Mouse (Mus musculus) lung, embryonic 15.5 days (tissue): ENCODE data around the gene 1700024G13Rik. TPM values are rescaled to one million over a fixed set of nuclear protein-coding genes. Genes with fewer than 3 reads are reported as not detected.

ENCODE experiments used
- polyA plus RNA-seq: library from polyadenylated mRNA; unstranded; fragments of >200 nt; fragmentation: Nextera tagmentation; extraction: Ambion mirVana; gene quantifications from 2 replicates; pipeline ENCODE4 v1.2.1, GENCODE M21; 2015

Gene 1700024G13Rik
- polyA plus RNA-seq, 1 experiment from 2014 or later: 0.41 TPM

Other genes starting within 250 kb of the 1700024G13Rik start
- not detected in 2 replicates for gene Msmb, start 246.4 kb downstream of the 1700024G13Rik start, polyA plus RNA-seq
- gene Ncoa4, start 228.5 kb downstream of the 1700024G13Rik start, polyA plus RNA-seq: 97.6 and 100 TPM in 2 replicates
- 252 and 264 TPM in 2 replicates for gene Timm23, start 186.5 kb downstream of the 1700024G13Rik start, polyA plus RNA-seq
- gene Parg, start 186.4 kb downstream of the 1700024G13Rik start, polyA plus RNA-seq: 37.9 and 39.7 TPM in 2 replicates
- 10.1 and 10.3 TPM in 2 replicates for gene Ogdhl, start 66.4 kb downstream of the 1700024G13Rik start, polyA plus RNA-seq
- 0.34 and 1.4 TPM in 2 replicates for gene Slc18a3, start 76.5 kb upstream of the 1700024G13Rik start, polyA plus RNA-seq
- gene Chat, start 77.6 kb upstream of the 1700024G13Rik start, polyA plus RNA-seq: 0.11 TPM in 1 of 2 replicates, not detected in the other
- 13.5 and 21.0 TPM in 2 replicates for gene Ercc6, start 125.1 kb upstream of the 1700024G13Rik start, polyA plus RNA-seq
- 0.10 and 0.25 TPM in 2 replicates for gene Prrxl1, start 211.0 kb upstream of the 1700024G13Rik start, polyA plus RNA-seq